Mouse (Mus musculus) lung, postnatal 0 days (tissue): ENCODE measurements around the gene Btbd18. TPM values are rescaled to one million over a fixed set of nuclear protein-coding genes. Genes with fewer than 3 reads are reported as not detected.
"Not testable (repeated sequence)": the region's sequence is repeated elsewhere in the genome, so short reads cannot be mapped to it uniquely, and the experiment has no call there.

Source experiments
- ATAC-seq: fragments of 200-750 bp; cut with Nextera tagmentation; 2 replicates; pipeline ENCODE4 v1.8.0; 2017; ENCODE audit warnings: moderate library complexity
- DNase-seq: peaks from one replicate; pipeline ENCODE4 v3.0.0-alpha.2; 2016; ENCODE audit warnings: low spot score
- H3K27ac ChIP-seq: fragments of 300-500 bp; sonication (generic); 2 replicates; pipeline ENCODE4 v1.5.1; 2014; ENCODE audit warnings: antibody characterized with exemption, mild to moderate bottlenecking, low read length, mixed read lengths
- H3K27me3 ChIP-seq: fragments of 300-500 bp; sonication (generic); replicated peaks from 2 replicates; pipeline ENCODE4 v1.6.1; 2014; ENCODE audit warnings: low read length, mixed read lengths; ENCODE audit not compliant: insufficient read depth
- H3K36me3 ChIP-seq: fragments of 300-500 bp; sonication (generic); 2 replicates; pipeline ENCODE4 v1.6.1; 2014; ENCODE audit warnings: low read length, mixed read lengths; ENCODE audit not compliant: insufficient read depth
- H3K4me1 ChIP-seq: fragments of 300-500 bp; sonication (generic); 2 replicates; pipeline ENCODE4 v1.6.1; 2014; ENCODE audit warnings: antibody characterized with exemption, low read depth, low read length, mixed read lengths; ENCODE audit not compliant: insufficient read depth
- H3K4me2 ChIP-seq: fragments of 300-500 bp; sonication (generic); replicated peaks from 2 replicates; pipeline ENCODE4 v1.6.1; 2014; ENCODE audit warnings: low read depth, mild to moderate bottlenecking, low read length, moderate library complexity, mixed read lengths
- H3K4me3 ChIP-seq: fragments of 300-500 bp; sonication (generic); 2 replicates; pipeline ENCODE4 v1.5.1; 2014; ENCODE audit warnings: low read depth, low read length
- H3K9ac ChIP-seq: fragments of 300-500 bp; sonication (generic); replicated peaks from 2 replicates; pipeline ENCODE4 v1.6.1; 2014; ENCODE audit warnings: low read depth, mild to moderate bottlenecking
- H3K9me3 ChIP-seq: fragments of 300-500 bp; sonication (generic); 2 replicates; pipeline ENCODE4 v1.6.1; 2016; ENCODE audit warnings: low read length, mixed read lengths
- CTCF ChIP-seq: IDR thresholded peaks from 2 replicates; pipeline ENCODE4 v1.5.1; 2016; ENCODE audit warnings: antibody characterized with exemption, mild to moderate bottlenecking
- EP300 ChIP-seq: IDR thresholded peaks from 2 replicates; pipeline ENCODE4 v1.6.1; 2016; ENCODE audit warnings: antibody characterized with exemption, mild to moderate bottlenecking, control low read depth
- WGBS: fragments of 180-500 bp; shearing (Covaris S2); extraction: QIAGEN DNeasy Blood & Tissue Kit; methylation state at CpG from one replicate; pipeline ENCODE4 v1.1.7; 2014; 5-methylcytosine and 5-hydroxymethylcytosine counted together
- polyA plus RNA-seq: library from polyadenylated mRNA; unstranded; fragments of >200 nt; fragmentation: Nextera tagmentation; extraction: Ambion mirVana; gene quantifications from 2 replicates; pipeline ENCODE4 v1.2.1, GENCODE M21; 2015

The Btbd18 gene
- polyA plus RNA-seq, 1 experiment from 2014 or later: 0.06 TPM

- peak; percentile 92 for ATAC-seq
Observed at GRCm38 (mm10) chr2:84670569-84670933, 11.7 kb downstream of the Btbd18 start, which contains the start of gene Selenoh. Gene Selenoh (minus strand): TSS chr2:84670770.

GRCm38 (mm10) chr2:84671535-84671934, 12.7 kb downstream of the Btbd18 start:
- not testable (repeated sequence) for H3K36me3 ChIP-seq, ATAC-seq, H3K9me3 ChIP-seq, H3K27me3 ChIP-seq, H3K4me2 ChIP-seq, H3K4me1 ChIP-seq, H3K9ac ChIP-seq, H3K27ac ChIP-seq, H3K4me3 ChIP-seq, DNase-seq
- 68% methylated on average over 4 of the region's 5 CpGs for WGBS

More at GRCm38 (mm10) chr2:84670569-84670933, 11.7 kb downstream of the Btbd18 start, which contains the start of gene Selenoh:
- Histone ChIP-seq H3K27ac (peak within 1 kb of the TSS; percentile 88), H3K4me3 (peak within 1 kb of the TSS; percentile 90), H3K36me3 (no peaks in the 10 kb centered on the region), H3K27me3 (no peaks in the 10 kb centered on the region), H3K9ac (peak within 1 kb of the TSS; percentile 74), H3K9me3 (no peaks in the 10 kb centered on the region), H3K4me2 (peak within 1 kb of the TSS; percentile 64), H3K4me1 (no peaks in the 10 kb centered on the region)
- WGBS: 1% methylated on average over 20 of the region's 20 CpGs
- DNase-seq: peak; percentile 96
- TF ChIP-seq CTCF (no peak), EP300 (peak; percentile 61)

DNA sequence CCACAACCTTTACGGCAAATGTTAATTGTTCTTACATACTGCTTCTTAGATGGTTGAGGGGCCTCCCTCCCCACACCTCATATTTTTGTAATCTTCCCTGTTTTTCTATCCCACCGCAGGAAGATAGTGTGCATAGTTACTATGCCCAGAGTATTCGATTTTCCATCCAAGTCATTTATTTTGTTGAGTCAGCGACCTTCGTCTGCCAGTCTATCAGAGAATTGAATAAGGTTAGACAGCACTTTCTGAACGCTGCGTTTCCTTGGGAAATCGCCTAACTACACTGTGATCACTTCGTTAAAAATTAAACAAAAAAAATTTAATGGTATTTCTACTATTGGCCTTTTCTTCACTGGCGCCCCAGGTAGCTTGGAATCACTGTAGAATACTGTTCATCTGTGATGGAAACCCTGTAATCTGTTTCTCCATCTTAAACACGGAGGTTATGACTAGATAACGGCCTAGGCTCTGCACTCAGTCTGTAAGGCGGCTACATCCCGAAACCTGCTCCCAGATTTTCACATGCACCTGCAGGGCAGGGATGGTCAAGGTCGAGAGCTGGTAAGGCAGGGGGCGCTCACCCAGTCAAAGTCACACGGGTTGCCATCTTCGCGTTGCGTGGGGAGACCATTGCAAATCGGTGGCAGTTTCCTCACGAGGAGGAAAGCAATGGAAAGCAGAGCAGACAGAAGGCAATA, 18.5 kb downstream of the Btbd18 start:
- Histone ChIP-seq H3K4me1 (no peaks in the 10 kb centered on the region), H3K9me3 (no peaks in the 10 kb centered on the region), H3K27me3 (no peaks in the 10 kb centered on the region), H3K4me3 (peak overlapping the region; percentile 54), H3K9ac (peak overlapping the region; percentile 36; the same call in 1 of the 2 replicates), H3K4me2 (peak overlapping the region; percentile 75), H3K36me3 (no peaks in the 10 kb centered on the region), H3K27ac (no peak overlapping the region)
- WGBS: 8% methylated on average over 21 of the region's 22 CpGs
- no peak for TF ChIP-seq EP300
- TF ChIP-seq CTCF: peak; percentile 70
- ATAC-seq (peak; percentile 36), DNase-seq (peak; percentile 55)

DNA sequence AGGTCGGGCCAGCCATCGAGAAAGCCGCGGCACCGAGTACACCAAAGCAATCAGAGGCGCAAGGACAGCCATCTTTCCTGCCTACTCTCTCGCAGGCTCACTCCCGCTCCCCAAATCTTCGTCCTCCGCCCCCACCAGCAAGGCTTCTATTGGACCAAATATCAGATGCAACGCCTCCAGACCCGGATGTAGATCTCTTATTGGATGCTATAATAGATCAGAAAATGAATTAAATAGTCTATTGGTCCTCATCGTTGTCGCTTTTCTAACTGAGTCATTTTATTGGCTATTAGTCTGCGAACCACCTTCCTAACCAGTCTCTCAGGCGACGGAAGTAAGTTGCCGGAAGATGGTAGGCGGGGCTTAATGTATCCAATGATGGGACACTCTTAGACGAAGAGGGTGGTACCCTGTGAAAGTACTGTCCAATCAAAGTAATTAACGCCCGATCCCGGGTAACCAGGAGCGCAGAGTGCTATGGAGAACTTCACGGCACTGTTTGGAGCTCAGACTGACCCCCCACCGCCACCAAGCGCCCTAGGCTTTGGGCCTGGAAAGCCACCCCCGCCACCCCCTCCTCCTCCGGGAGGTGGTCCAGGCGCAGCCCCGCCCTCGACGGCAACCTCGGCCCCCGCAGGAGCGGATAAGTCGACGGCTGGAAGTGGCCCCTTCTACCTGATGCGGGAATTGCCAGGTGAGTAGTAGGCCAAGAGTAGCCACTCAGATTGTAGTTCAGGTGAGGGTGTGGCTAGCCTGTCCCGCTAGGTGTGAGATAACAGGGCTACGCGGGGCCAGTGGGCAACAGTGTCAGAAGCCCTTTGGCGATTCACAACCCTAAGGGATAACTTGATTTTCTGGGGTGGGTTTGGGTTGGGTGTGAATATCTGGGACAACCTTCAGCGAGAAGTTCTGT, 19.3 kb downstream of the Btbd18 start, which contains the start of the genes Gm28635 and Med19:
TSS of gene Gm28635 (minus strand) at position 74 of the 913 bp plus-strand sequence.
TSS of gene Med19 (plus strand) at position 435 of the 913 bp plus-strand sequence.
- Histone ChIP-seq H3K9me3 (no peaks in the 10 kb centered on the region), H3K27me3 (no peaks in the 10 kb centered on the region), H3K4me1 (no peaks in the 10 kb centered on the region), H3K27ac (peak within 1 kb of the TSS; percentile 76), H3K36me3 (no peaks in the 10 kb centered on the region), H3K4me3 (peak within 1 kb of the TSS; percentile 85), H3K4me2 (peak within 1 kb of the TSS; percentile 93), H3K9ac (peak within 1 kb of the TSS; percentile 84)
- TF ChIP-seq EP300 (peak; percentile 70), CTCF (no peak)
- peak; percentile 100 for DNase-seq
- under 1% methylated on average over 44 of the region's 44 CpGs for WGBS
- peak; percentile 99 for ATAC-seq

DNA sequence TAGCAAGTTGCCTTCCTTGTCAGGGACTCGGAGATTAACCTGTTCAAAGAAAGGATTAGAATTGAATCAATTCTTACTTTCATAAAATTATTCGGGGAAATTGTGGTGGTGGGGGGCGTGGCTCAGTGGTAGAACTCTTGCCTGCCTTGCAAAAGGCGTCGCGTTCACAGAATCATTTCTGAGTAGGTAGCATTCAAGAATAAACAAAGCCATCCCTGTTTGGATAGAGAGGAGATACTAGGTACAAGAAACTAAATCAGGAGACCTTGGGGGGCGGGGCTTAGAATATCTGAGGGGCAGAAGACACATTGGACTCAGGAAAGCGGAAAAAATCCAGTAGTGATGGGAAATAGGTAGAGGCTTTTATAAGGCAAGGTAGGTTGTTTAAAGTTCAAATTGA, 20.1 kb downstream of the Btbd18 start, which contains the start of gene Tmx2:
TSS of gene Tmx2 (minus strand) at position 125 of the 400 bp plus-strand sequence.
- TF ChIP-seq EP300 (no peak), CTCF (no peak)
- Histone ChIP-seq H3K27me3 (no peaks in the 10 kb centered on the region), H3K9me3 (no peaks in the 10 kb centered on the region), H3K4me1 (no peaks in the 10 kb centered on the region), H3K4me3 (peak within 1 kb of the TSS; percentile 85), H3K27ac (peak within 1 kb of the TSS; percentile 76), H3K36me3 (no peaks in the 10 kb centered on the region), H3K4me2 (peak within 1 kb of the TSS; percentile 93), H3K9ac (peak within 1 kb of the TSS; percentile 84)
- 15% methylated on average over 8 of the region's 8 CpGs for WGBS
- ATAC-seq (no peak), DNase-seq (no peak)

DNA sequence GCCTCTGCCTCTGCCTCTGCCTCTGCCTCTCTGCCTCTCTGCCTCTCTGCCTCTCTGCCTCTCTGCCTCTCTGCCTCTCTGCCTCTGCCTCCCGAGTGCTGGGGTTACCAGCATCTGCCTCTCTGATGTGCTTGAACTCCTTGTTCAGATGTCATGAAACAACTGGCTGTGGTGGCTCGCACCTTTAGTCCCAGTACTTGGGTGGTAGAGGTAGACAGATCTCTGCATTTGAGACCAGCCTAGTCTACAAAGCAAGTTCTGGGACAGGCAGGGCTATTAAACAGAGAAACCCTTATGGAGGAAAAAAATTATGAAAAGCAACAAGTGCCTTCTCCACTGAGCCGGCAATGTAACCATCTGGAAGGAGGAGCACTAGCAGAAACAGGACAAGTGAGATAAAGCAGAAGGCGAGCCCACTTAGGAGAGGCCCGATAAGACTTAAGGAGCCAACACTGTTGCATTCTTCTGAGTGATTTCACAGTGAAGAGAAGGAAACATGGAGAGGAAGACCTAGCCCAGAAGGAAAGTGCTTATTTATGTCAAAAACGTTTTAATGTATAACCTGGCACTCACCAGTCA, 23.8 kb downstream of the Btbd18 start:
- H3K27ac ChIP-seq: no peak overlapping the region
- ATAC-seq: no peak
- no peak overlapping the region for H3K4me3 ChIP-seq
- peaks cover 9% of the 10 kb centered on the region for H3K36me3 ChIP-seq
- H3K27me3 ChIP-seq: no peaks in the 10 kb centered on the region
- no peak overlapping the region for H3K9ac ChIP-seq
- H3K4me2 ChIP-seq: no peak overlapping the region
- no peak for DNase-seq
- WGBS: 53% methylated on average over 6 of the region's 6 CpGs
- no peaks in the 10 kb centered on the region for H3K4me1 ChIP-seq
- no peaks in the 10 kb centered on the region for H3K9me3 ChIP-seq
- TF ChIP-seq CTCF (no peak), EP300 (no peak)
